Mouse (Mus musculus) intestine, postnatal 0 days (tissue): Measurements from ENCODE around the gene Fam57b. TPM values are rescaled to one million over a fixed set of nuclear protein-coding genes. Genes with fewer than 3 reads are reported as not detected.

Source experiments
- ATAC-seq: fragments of 200-750 bp; cut with Nextera tagmentation; 2 replicates; pipeline ENCODE4 v1.8.0; 2017; ENCODE audit warnings: mild to moderate bottlenecking, moderate TSS enrichment, moderate library complexity
- H3K27ac ChIP-seq: fragments of 300-500 bp; sonication (generic); 2 replicates; pipeline ENCODE4 v1.5.1; 2014; ENCODE audit warnings: mild to moderate bottlenecking, low read depth, low read length, moderate library complexity
- H3K27me3 ChIP-seq: fragments of 300-500 bp; sonication (generic); replicated peaks from 2 replicates; pipeline ENCODE4 v1.6.1; 2014; ENCODE audit warnings: low read length, mixed read lengths; ENCODE audit not compliant: control insufficient read depth, insufficient read depth
- H3K36me3 ChIP-seq: fragments of 300-500 bp; sonication (generic); 2 replicates; pipeline ENCODE4 v1.6.1; 2014; ENCODE audit warnings: mild to moderate bottlenecking, moderate library complexity; ENCODE audit not compliant: control insufficient read depth, insufficient read depth
- H3K4me1 ChIP-seq: fragments of 300-500 bp; sonication (generic); replicated peaks from 2 replicates; pipeline ENCODE4 v1.6.1; 2014; ENCODE audit warnings: antibody characterized with exemption, low read length, mixed read lengths; ENCODE audit not compliant: control insufficient read depth, insufficient read depth
- H3K4me2 ChIP-seq: fragments of 300-500 bp; sonication (generic); replicated peaks from 2 replicates; pipeline ENCODE4 v1.6.1; 2014; ENCODE audit warnings: low read depth, mild to moderate bottlenecking, moderate library complexity
- H3K4me3 ChIP-seq: fragments of 300-500 bp; sonication (generic); 2 replicates; pipeline ENCODE4 v1.5.1; 2014; ENCODE audit warnings: low read depth, low read length
- H3K9ac ChIP-seq: fragments of 300-500 bp; sonication (generic); 2 replicates; pipeline ENCODE4 v1.6.1; 2014; ENCODE audit warnings: mild to moderate bottlenecking, low read depth, low read length
- H3K9me3 ChIP-seq: fragments of 300-500 bp; sonication (generic); 2 replicates; pipeline ENCODE4 v1.6.1; 2016; ENCODE audit warnings: mixed run types; ENCODE audit not compliant: control insufficient read depth
- CTCF ChIP-seq: sonication (generic); IDR thresholded peaks from 2 replicates; pipeline ENCODE4 v1.5.1; 2016; ENCODE audit warnings: low read depth, mild to moderate bottlenecking, control low read depth, antibody characterized with exemption, moderate library complexity
- WGBS: fragments of 180-500 bp; shearing (Covaris S2); extraction: QIAGEN DNeasy Blood & Tissue Kit; methylation state at CpG from one replicate; pipeline ENCODE4 v1.1.7; 2014; 5-methylcytosine and 5-hydroxymethylcytosine counted together
- polyA plus RNA-seq: library from polyadenylated mRNA; unstranded; fragments of >200 nt; fragmentation: Nextera tagmentation; extraction: Ambion mirVana; gene quantifications from 2 replicates; pipeline ENCODE4 v1.2.1, GENCODE M21; 2015

Gene Fam57b
- polyA plus RNA-seq, 1 experiment from 2014 or later: 1.2 TPM

- Histone ChIP-seq H3K36me3 (no peaks in the 10 kb centered on the region), H3K4me3 (no peak overlapping the region), H3K9ac (no peak overlapping the region), H3K27ac (no peak overlapping the region), H3K9me3 (no peaks in the 10 kb centered on the region), H3K4me1 (no peaks in the 10 kb centered on the region), H3K4me2 (no peak overlapping the region), H3K27me3 (peaks cover 16% of the 10 kb centered on the region)
- peak; percentile 34 for TF ChIP-seq CTCF
- WGBS: 16% methylated on average over 1 of the region's 1 CpGs
- ATAC-seq: no peak
Observed at GRCm38 (mm10) chr7:126818818-126819217, 21.4 kb downstream of the Fam57b start.

GRCm38 (mm10) chr7:126821835-126822511, 24.5 kb downstream of the Fam57b start:
- Histone ChIP-seq H3K4me1 (no peaks in the 10 kb centered on the region), H3K9me3 (no peaks in the 10 kb centered on the region), H3K9ac (no peak overlapping the region), H3K4me2 (no peak overlapping the region), H3K4me3 (no peak overlapping the region), H3K27me3 (peaks cover 35% of the 10 kb centered on the region), H3K36me3 (no peaks in the 10 kb centered on the region), H3K27ac (no peak overlapping the region)
- WGBS: 27% methylated on average over 7 of the region's 7 CpGs
- ATAC-seq: 0 out of 2 replicates have a peak, but pooled peaks have one; percentile 19
- peak; percentile 94 for TF ChIP-seq CTCF

GRCm38 (mm10) chr7:126822741-126823140, 25.3 kb downstream of the Fam57b start:
- H3K4me1 ChIP-seq: no peaks in the 10 kb centered on the region
- no peak for ATAC-seq
- no peaks in the 10 kb centered on the region for H3K9me3 ChIP-seq
- no peak overlapping the region for H3K27ac ChIP-seq
- H3K27me3 ChIP-seq: peaks cover 35% of the 10 kb centered on the region
- peak overlapping the region; percentile 51 for H3K4me2 ChIP-seq
- H3K9ac ChIP-seq: no peak overlapping the region
- no peak overlapping the region for H3K4me3 ChIP-seq
- WGBS: 30% methylated on average over 9 of the region's 9 CpGs
- no peak for TF ChIP-seq CTCF
- no peaks in the 10 kb centered on the region for H3K36me3 ChIP-seq

GRCm38 (mm10) chr7:126823202-126823711, 25.8 kb downstream of the Fam57b start:
- H3K4me3 ChIP-seq: peak overlapping the region; percentile 9; the same call in 1 of the 2 replicates
- peaks cover 35% of the 10 kb centered on the region for H3K27me3 ChIP-seq
- H3K9ac ChIP-seq: no peak overlapping the region
- no peaks in the 10 kb centered on the region for H3K9me3 ChIP-seq
- H3K4me1 ChIP-seq: no peaks in the 10 kb centered on the region
- ATAC-seq: peak; percentile 19; the same call in 1 of the 2 replicates
- peak overlapping the region; percentile 51 for H3K4me2 ChIP-seq
- no peaks in the 10 kb centered on the region for H3K36me3 ChIP-seq
- H3K27ac ChIP-seq: no peak overlapping the region
- no peak for TF ChIP-seq CTCF
- WGBS: 4% methylated on average over 15 of the region's 19 CpGs

GRCm38 (mm10) chr7:126823940-126824339, 26.5 kb downstream of the Fam57b start:
- Histone ChIP-seq H3K27me3 (peaks cover 35% of the 10 kb centered on the region), H3K9me3 (no peaks in the 10 kb centered on the region), H3K4me2 (no peak overlapping the region), H3K9ac (no peak overlapping the region), H3K4me3 (no peak overlapping the region), H3K27ac (no peak overlapping the region), H3K36me3 (no peaks in the 10 kb centered on the region), H3K4me1 (no peaks in the 10 kb centered on the region)
- no peak for TF ChIP-seq CTCF
- 13% methylated on average over 10 of the region's 10 CpGs for WGBS
- ATAC-seq: no peak

GRCm38 (mm10) chr7:126825403-126825802, 27.9 kb downstream of the Fam57b start:
- ATAC-seq: no peak
- Histone ChIP-seq H3K36me3 (no peaks in the 10 kb centered on the region), H3K9ac (no peak overlapping the region), H3K9me3 (no peaks in the 10 kb centered on the region), H3K4me2 (no peak overlapping the region), H3K27ac (no peak overlapping the region), H3K4me3 (no peak overlapping the region), H3K27me3 (peaks cover 35% of the 10 kb centered on the region), H3K4me1 (no peaks in the 10 kb centered on the region)
- TF ChIP-seq CTCF: no peak
- 17% methylated on average over 8 of the region's 8 CpGs for WGBS
